Mouse (Mus musculus) bone marrow, adult 2 months (tissue): Measurements from ENCODE around the gene Cdc25b. TPM values are rescaled to one million over a fixed set of nuclear protein-coding genes. Genes with fewer than 3 reads are reported as not detected.
A peak's percentile ranks its signal among the peaks of the same experiment; 100 is the strongest.

ENCODE experiments used
- H3K27ac ChIP-seq: fragments of 200-500 bp; 2 replicates; pipeline ENCODE4 v1.5.1; 2012; ENCODE audit warnings: low read depth, mild to moderate bottlenecking, control low read depth, inconsistent platforms, low read length; ENCODE audit not compliant: control insufficient read depth, poor library complexity, insufficient read depth
- H3K4me1 ChIP-seq: fragments of 200-500 bp; 2 replicates; pipeline ENCODE4 v1.6.1; 2011; ENCODE audit warnings: low read length; ENCODE audit not compliant: control insufficient read depth, insufficient read depth
- H3K4me3 ChIP-seq: fragments of 200-500 bp; replicated peaks from 2 replicates; pipeline ENCODE3; 2011; ENCODE audit warnings: mild to moderate bottlenecking, low read depth, low read length, control low read depth; ENCODE audit not compliant: control insufficient read depth
- CTCF ChIP-seq: fragments of 200-500 bp; IDR thresholded peaks from 2 replicates; pipeline ENCODE4 v1.5.1; 2011; ENCODE audit warnings: low read length, control low read depth; ENCODE audit not compliant: control insufficient read depth, insufficient read depth
- POLR2A ChIP-seq: fragments of 200-500 bp; IDR thresholded peaks from 2 replicates; pipeline ENCODE4 v1.6.1; 2011; ENCODE audit warnings: low read depth, mild to moderate bottlenecking, control low read depth, low read length, borderline replicate concordance; ENCODE audit not compliant: control insufficient read depth
- WGBS: fragments of 180-500 bp; shearing (Covaris S2); methylation state at CpG from one replicate; pipeline ENCODE4 v1.1.7; 2018; 5-methylcytosine and 5-hydroxymethylcytosine counted together
- polyA plus RNA-seq: library from polyadenylated mRNA; stranded (reverse); fragments of >200 nt; gene quantifications from 2 replicates; pipeline ENCODE4 v1.2.4, GENCODE M21; 2011; ENCODE audit warnings: low replicate concordance; ENCODE audit not compliant: missing spikeins, insufficient read depth, insufficient read length

The Cdc25b gene
- polyA plus RNA-seq, 1 experiment = 179 TPM

DNA sequence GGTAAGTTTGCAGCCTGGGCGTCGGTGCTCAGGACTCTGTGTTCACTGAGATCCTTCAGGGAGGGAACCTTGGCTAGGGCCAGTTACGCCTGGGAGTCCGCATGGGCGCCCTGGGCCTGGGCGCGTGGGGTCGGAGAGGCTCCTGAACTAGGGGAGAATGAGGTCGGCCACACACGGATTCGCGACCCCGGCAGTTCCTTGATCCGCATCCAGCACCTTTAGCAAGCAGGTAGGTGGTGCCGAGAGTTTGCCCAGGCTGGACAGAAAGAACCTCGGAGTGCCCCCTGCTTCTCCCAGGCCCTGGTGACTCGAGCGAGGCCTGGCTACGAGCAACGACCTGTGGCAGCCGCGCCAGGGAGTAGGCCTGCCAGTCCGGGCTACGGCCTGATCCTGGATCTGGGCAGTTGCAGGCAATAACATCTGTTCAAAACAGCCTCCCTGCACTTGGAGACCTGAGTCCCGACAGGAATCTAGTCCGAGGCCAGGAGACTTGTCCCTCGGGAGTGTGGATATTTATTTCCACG is 47.4 kb downstream of the Cdc25b start:
- Histone ChIP-seq H3K4me1 (peaks cover 4% of the 10 kb centered on the region), H3K4me3 (peak overlapping the region; percentile 73), H3K27ac (peak overlapping the region; percentile 82)
- 6% methylated on average over 28 of the region's 28 CpGs for whole genome bisulfite sequencing
- no peak; the same call in 1 of the 2 replicates for TF ChIP-seq POLR2A

DNA sequence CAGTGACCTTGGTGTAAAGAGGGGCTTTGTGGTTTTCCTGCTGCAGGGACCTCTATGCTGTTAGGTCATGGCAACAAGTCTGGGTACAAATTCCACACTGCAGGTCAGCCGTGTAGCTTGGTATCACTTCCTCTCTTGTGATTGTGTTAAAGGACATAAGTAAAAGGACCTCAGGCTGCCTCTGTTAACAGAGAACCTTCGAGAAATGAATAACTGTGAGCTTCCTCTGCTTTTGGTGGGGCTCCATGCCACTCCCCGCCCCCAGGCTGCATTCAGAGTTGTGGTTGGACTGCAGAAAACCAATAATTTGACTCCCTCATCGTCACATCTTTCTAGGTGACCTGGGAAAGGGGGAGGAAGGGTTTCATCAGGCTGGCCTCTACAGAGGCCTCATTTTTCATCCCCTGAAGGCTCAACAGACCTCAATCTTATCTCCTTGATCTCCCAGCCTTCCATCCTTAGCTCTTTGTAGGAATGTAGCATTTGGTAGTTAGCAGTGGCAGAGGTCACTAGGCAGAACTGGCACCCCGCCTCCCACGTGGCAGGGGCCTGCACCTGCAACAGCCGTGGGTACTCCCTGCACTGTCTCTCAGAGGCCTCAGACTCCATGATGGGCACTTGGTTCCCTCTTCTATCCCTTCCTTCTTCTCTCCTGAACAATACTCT is 48.4 kb downstream of the Cdc25b start:
- Histone ChIP-seq H3K4me3 (peak overlapping the region; percentile 42), H3K4me1 (peaks cover 4% of the 10 kb centered on the region), H3K27ac (peak overlapping the region; percentile 30; the same call in 1 of the 2 replicates)
- 32% methylated on average over 7 of the region's 7 CpGs for WGBS
- TF ChIP-seq POLR2A (no peak), CTCF (no peak)

GRCm38 (mm10) chr2:131242180-131242579 is 55.4 kb downstream of the Cdc25b start:
- no peaks in the 10 kb centered on the region for H3K4me1 ChIP-seq
- no peak overlapping the region for H3K4me3 ChIP-seq
- TF ChIP-seq CTCF (no peak), POLR2A (no peak)
- H3K27ac ChIP-seq = no peak overlapping the region

DNA sequence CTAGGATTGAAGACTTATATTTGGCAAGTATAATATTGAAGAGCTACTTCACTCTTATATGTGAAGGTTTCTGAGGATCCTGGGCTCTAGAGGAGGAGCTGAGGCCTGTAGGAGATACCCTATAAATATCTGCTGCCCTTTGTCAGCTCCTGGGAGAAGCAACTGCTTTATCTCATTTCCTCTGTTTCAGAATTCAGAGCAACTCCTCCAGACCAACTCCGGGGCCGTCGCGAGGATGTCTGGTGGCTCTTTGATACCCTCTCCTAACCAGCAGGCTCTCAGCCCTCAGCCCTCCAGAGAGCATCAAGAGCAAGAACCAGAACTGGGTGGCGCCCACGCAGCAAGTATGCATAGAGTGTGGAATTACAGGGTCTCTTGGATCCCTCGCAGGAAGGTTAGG is 56.2 kb downstream of the Cdc25b start:
- 61% methylated on average over 7 of the region's 7 CpGs for WGBS
- no peak overlapping the region for H3K4me3 ChIP-seq
- H3K4me1 ChIP-seq = no peaks in the 10 kb centered on the region
- TF ChIP-seq CTCF (no peak), POLR2A (no peak)
- H3K27ac ChIP-seq = no peak overlapping the region

Other genes starting within 250 kb of the Cdc25b start
- 2.7 and 5.5 TPM in 2 replicates for gene Gfra4, start 143.9 kb upstream of the Cdc25b start, polyA plus RNA-seq
- gene Adam33, start 123.1 kb upstream of the Cdc25b start, polyA plus RNA-seq = 34.9 and 47.9 TPM in 2 replicates
- 3.3 and 6.2 TPM in 2 replicates for gene Siglec1, start 100.2 kb upstream of the Cdc25b start, polyA plus RNA-seq
- 2.6 and 4.4 TPM in 2 replicates for gene Hspa12b, start 59.7 kb upstream of the Cdc25b start, polyA plus RNA-seq
- not detected in 2 replicates for gene Gm11037, start 53.5 kb upstream of the Cdc25b start, polyA plus RNA-seq
- 46.9 and 57.6 TPM in 2 replicates for gene 1700037H04Rik, start 26.9 kb upstream of the Cdc25b start, polyA plus RNA-seq
- gene Cenpb, start 6.9 kb upstream of the Cdc25b start, polyA plus RNA-seq = 22.6 and 28.5 TPM in 2 replicates
- 9.8 and 12.5 TPM in 2 replicates for gene Spef1, start 333 bp downstream of the Cdc25b start, polyA plus RNA-seq
- 12.1 and 14.5 TPM in 2 replicates for gene Ap5s1, start 20.1 kb downstream of the Cdc25b start, polyA plus RNA-seq
- gene Mavs, start 47.1 kb downstream of the Cdc25b start, polyA plus RNA-seq = 8.4 and 13.7 TPM in 2 replicates
- 31.4 and 44.4 TPM in 2 replicates for gene Pank2, start 75.5 kb downstream of the Cdc25b start, polyA plus RNA-seq
- 0.56 and 2.0 TPM in 2 replicates for gene Rnf24, start 165.9 kb downstream of the Cdc25b start, polyA plus RNA-seq